Mouse (Mus musculus): ENCODE measurements around the gene Plcg2.

The Plcg2 gene

GRCm38 (mm10) chr8:117660358-117661031, 162.4 kb downstream of the Plcg2 start:
- H3K27me3 ChIP-seq (ENCODE audit: control insufficient read depth, insufficient read depth, low read length, poor library complexity, severe bottlenecking) = no peaks in the 10 kb centered on the region
- no peak for DNase-seq (ENCODE audit: low read depth, low spot score)
- H3K36me3 ChIP-seq (ENCODE audit: control insufficient read depth, insufficient read depth, low read length, poor library complexity, severe bottlenecking) = no peaks in the 10 kb centered on the region

- no peaks in the 10 kb centered on the region for H3K27me3 ChIP-seq (ENCODE audit: control insufficient read depth, insufficient read depth, low read length, poor library complexity, severe bottlenecking)
- H3K36me3 ChIP-seq (ENCODE audit: control insufficient read depth, insufficient read depth, low read length, poor library complexity, severe bottlenecking) = no peaks in the 10 kb centered on the region
- no peak for DNase-seq (ENCODE audit: low read depth, low spot score)
Measured at GRCm38 (mm10) chr8:117667349-117668124, 169.4 kb downstream of the Plcg2 start.

- Histone ChIP-seq H3K27me3 (ENCODE audit: control insufficient read depth, insufficient read depth, low read length, poor library complexity, severe bottlenecking) (no peaks in the 10 kb centered on the region), H3K36me3 (ENCODE audit: control insufficient read depth, insufficient read depth, low read length, poor library complexity, severe bottlenecking) (no peaks in the 10 kb centered on the region)
- DNase-seq (ENCODE audit: low read depth, low spot score) = no peak
Measured at GRCm38 (mm10) chr8:117670461-117670860, 172.4 kb downstream of the Plcg2 start.

DNA sequence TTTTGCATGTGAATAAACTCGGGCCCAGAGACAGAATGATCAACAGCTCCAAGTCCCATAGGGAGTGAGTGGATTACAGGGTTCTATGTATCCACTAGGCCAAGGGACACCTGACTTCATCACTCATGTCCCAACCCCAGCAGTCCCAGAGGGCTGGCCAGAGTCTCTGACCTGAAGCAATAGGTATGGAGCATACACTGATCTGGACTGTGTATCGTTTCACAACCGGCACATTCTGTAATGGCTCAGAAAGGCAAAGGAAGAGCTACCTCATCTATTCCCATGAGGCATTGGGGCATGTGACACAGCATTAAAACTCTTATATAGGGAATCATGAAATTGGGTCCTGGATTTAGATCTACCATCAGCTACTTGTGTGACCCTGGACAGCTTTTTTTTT, 174.5 kb downstream of the Plcg2 start:
- Histone ChIP-seq H3K36me3 (ENCODE audit: control insufficient read depth, insufficient read depth, low read length, poor library complexity, severe bottlenecking) (no peaks in the 10 kb centered on the region), H3K27me3 (ENCODE audit: control insufficient read depth, insufficient read depth, low read length, poor library complexity, severe bottlenecking) (no peaks in the 10 kb centered on the region)
- no peak for DNase-seq (ENCODE audit: low read depth, low spot score)

GRCm38 (mm10) chr8:117673430-117673830, 175.3 kb downstream of the Plcg2 start, which contains the start of gene Sdr42e1:
TSS of gene Sdr42e1 (minus strand) at chr8:117673689.
- H3K27me3 ChIP-seq (ENCODE audit: control insufficient read depth, insufficient read depth, low read length, poor library complexity, severe bottlenecking) = no peaks in the 10 kb centered on the region
- no peaks in the 10 kb centered on the region for H3K36me3 ChIP-seq (ENCODE audit: control insufficient read depth, insufficient read depth, low read length, poor library complexity, severe bottlenecking)

GRCm38 (mm10) chr8:117675171-117675570, 177.1 kb downstream of the Plcg2 start:
- Histone ChIP-seq H3K27me3 (ENCODE audit: control insufficient read depth, insufficient read depth, low read length, poor library complexity, severe bottlenecking) (no peaks in the 10 kb centered on the region), H3K36me3 (ENCODE audit: control insufficient read depth, insufficient read depth, low read length, poor library complexity, severe bottlenecking) (no peaks in the 10 kb centered on the region)
- no peak for DNase-seq (ENCODE audit: low read depth, low spot score)

More at GRCm38 (mm10) chr8:117673430-117673830, 175.3 kb downstream of the Plcg2 start, which contains the start of gene Sdr42e1:
- peak; percentile 78 for DNase-seq (ENCODE audit: low read depth, low spot score)

DNA sequence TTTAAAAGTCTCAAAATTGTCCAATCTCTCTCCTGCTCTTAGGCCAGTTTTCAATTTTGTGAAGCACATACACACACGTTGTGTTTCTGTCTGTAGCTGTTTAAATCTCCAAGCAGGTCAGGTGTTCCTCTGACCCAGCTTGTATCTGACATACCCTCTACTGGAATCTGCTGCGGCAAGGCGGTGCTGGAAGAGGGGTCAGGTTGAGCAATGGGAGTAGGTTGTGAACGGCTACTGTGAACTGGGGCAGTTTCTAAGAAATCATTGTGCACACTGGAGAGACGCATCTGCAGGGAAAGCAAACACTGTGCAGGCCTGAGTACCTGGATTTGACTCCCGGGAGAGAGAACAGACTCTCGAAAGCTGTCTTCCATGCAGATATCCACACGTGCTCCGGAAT, 178.4 kb downstream of the Plcg2 start:
- DNase-seq (ENCODE audit: low read depth, low spot score) = no peak
- Histone ChIP-seq H3K27me3 (ENCODE audit: control insufficient read depth, insufficient read depth, low read length, poor library complexity, severe bottlenecking) (no peaks in the 10 kb centered on the region), H3K36me3 (ENCODE audit: control insufficient read depth, insufficient read depth, low read length, poor library complexity, severe bottlenecking) (no peaks in the 10 kb centered on the region)

- no peaks in the 10 kb centered on the region for H3K27me3 ChIP-seq (ENCODE audit: control insufficient read depth, insufficient read depth, low read length, poor library complexity, severe bottlenecking)
- no peaks in the 10 kb centered on the region for H3K36me3 ChIP-seq (ENCODE audit: control insufficient read depth, insufficient read depth, low read length, poor library complexity, severe bottlenecking)
- no peak for DNase-seq (ENCODE audit: low read depth, low spot score)
Measured at GRCm38 (mm10) chr8:117677011-117677410, 178.9 kb downstream of the Plcg2 start.

GRCm38 (mm10) chr8:117678650-117679049, 180.6 kb downstream of the Plcg2 start:
- no peak for DNase-seq (ENCODE audit: low read depth, low spot score)
- H3K36me3 ChIP-seq (ENCODE audit: control insufficient read depth, insufficient read depth, low read length, poor library complexity, severe bottlenecking) = no peaks in the 10 kb centered on the region

GRCm38 (mm10) chr8:117683925-117684472, 185.9 kb downstream of the Plcg2 start:
- DNase-seq (ENCODE audit: low read depth, low spot score) = no peak
- H3K36me3 ChIP-seq (ENCODE audit: control insufficient read depth, insufficient read depth, low read length, poor library complexity, severe bottlenecking) = no peaks in the 10 kb centered on the region
- no peaks in the 10 kb centered on the region for H3K27me3 ChIP-seq (ENCODE audit: control insufficient read depth, insufficient read depth, low read length, poor library complexity, severe bottlenecking)

More at GRCm38 (mm10) chr8:117678650-117679049, 180.6 kb downstream of the Plcg2 start:
- H3K27me3 ChIP-seq (ENCODE audit: control insufficient read depth, insufficient read depth, low read length, poor library complexity, severe bottlenecking) = no peaks in the 10 kb centered on the region

DNA sequence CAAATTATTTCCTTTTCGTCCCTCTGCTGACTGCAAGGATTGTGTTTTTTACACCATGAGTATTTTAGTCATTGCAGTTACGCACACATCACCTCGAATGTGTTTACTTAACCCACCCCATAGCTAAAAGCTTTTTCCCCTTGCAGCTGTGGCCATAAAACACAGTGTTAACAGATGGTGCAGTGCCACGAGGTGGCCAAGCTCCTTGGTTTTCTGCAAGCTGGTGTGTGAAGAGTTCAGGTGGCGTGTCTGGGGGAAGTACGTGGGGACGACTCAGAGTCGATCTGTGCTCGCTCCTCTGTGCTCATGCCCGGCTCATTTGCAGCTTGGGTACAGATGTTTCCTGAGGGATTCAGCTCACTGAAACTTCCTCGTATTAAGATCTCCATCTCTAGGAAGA, 186.4 kb downstream of the Plcg2 start:
- Histone ChIP-seq H3K36me3 (ENCODE audit: control insufficient read depth, insufficient read depth, low read length, poor library complexity, severe bottlenecking) (no peaks in the 10 kb centered on the region), H3K27me3 (ENCODE audit: control insufficient read depth, insufficient read depth, low read length, poor library complexity, severe bottlenecking) (no peaks in the 10 kb centered on the region)
- DNase-seq (ENCODE audit: low read depth, low spot score) = no peak
